Mouse (Mus musculus): ENCODE results near the gene Tiam1. TPM values are rescaled to one million over a fixed set of nuclear protein-coding genes. Genes with fewer than 3 reads are reported as not detected.

Gene Tiam1
- polyA plus RNA-seq, 1 experiment from 2014 or later, result 59.7 TPM

DNA sequence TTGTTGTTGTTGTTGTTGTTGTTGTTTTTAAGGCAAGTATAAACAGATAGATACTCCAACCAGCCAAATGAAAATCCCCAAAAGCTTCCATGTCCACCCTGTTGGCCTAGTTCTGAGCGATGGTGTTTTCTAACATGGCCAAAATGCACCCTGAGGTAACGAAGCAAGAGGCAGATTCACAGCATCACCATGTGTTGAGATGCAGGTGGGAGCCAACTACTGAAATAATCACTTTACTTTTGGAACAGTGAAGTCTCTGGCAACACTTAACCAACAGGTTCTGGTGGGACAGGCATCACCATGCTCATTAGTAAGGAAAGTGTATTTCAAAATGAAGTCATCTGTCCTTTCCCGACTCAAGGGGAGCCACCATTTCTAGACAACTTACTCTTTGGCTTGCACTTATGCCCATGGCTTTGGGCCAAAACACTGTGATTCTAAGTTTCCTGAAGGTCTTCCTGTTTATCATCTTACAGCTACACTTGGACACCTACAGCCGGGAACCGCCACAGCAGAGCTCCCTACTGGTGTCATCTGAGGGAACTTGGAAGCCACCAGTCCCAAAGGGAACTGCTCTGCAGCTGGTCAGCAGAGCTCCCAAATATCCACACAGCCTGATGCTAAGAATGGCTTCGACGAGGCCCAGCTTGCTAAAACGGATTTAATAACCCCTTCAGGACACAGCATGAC lies 230.7 kb downstream of the Tiam1 start:
- peaks cover 39% of the 10 kb centered on the region for H3K4me1 ChIP-seq (replicated peaks)
- 79% methylated on average over 8 of the region's 8 CpGs for WGBS
- H3K4me2 ChIP-seq, result no peak overlapping the region
- H3K27ac ChIP-seq, result no peak overlapping the region
- H3K9me3 ChIP-seq, result no peaks in the 10 kb centered on the region
- no peak for ATAC-seq (ENCODE audit: insufficient number of reproducible peaks, insufficient read depth, low FRiP score, low TSS enrichment, low read depth)
- H3K4me3 ChIP-seq (replicated peaks), result no peak overlapping the region
- H3K27me3 ChIP-seq, result no peaks in the 10 kb centered on the region
- no peak overlapping the region for H3K9ac ChIP-seq (replicated peaks)
- no peaks in the 10 kb centered on the region for H3K36me3 ChIP-seq

DNA sequence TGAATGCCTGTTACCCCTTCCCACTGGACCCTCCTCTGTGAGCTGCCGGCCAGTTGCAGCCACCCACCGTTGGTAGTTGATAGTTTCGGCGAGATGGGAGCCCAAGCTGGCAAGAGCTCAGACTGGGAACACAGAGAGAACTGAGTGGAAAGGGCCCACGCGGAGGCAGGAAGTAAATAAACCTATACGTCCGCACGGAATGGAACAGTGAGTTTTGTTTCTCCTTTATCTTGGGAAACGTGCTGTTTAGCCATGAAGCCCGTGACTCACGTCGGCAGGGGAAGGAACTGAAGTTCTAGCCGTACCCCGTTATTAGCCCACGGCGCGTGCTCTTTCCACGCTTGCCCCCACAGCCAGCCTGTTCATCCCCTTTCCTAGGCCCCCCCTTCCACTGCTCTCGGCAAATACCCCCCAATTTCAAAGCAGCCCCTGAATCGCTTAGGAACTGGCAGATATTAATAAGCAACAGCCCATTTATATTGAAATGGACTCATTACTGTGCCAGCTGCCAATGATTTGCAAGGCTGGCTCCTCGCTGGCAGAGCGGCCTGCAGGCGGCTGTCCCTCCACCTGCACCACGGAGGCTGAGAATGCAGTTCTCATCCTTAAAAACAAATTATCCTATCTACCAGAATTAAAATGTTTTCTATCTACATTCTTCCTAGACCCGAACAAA lies 234.0 kb downstream of the Tiam1 start:
- Histone ChIP-seq H3K9me3 (no peaks in the 10 kb centered on the region), H3K4me2 (no peak overlapping the region), H3K4me1 (replicated peaks) (peaks cover 29% of the 10 kb centered on the region), H3K36me3 (peaks cover 8% of the 10 kb centered on the region; the same call in 1 of the 2 replicates), H3K9ac (replicated peaks) (no peak overlapping the region), H3K4me3 (replicated peaks) (no peak overlapping the region), H3K27me3 (no peaks in the 10 kb centered on the region), H3K27ac (no peak overlapping the region)
- 72% methylated on average over 26 of the region's 26 CpGs for WGBS
- ATAC-seq (ENCODE audit: insufficient number of reproducible peaks, insufficient read depth, low FRiP score, low TSS enrichment, low read depth), result no peak

DNA sequence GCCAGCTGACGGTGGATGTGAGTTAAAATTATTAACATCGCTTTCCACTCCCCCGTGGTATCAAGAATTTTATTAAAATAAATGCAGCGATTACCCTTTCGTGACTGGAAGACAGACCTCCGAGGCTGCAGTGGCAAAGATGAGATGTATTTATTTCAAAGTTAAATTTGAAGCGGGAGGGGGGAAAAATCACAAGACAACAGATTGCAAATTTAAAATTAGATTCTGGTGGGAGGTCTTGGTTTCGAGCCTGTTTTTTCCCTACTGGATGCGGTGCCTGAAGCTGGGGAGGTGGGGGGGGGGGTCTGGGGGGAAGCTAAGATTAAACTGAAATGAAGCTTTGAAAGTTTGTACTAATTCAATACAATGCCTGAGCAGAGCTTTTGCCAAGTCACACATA lies 235.9 kb downstream of the Tiam1 start:
- WGBS, result 81% methylated on average over 9 of the region's 9 CpGs
- peaks cover 24% of the 10 kb centered on the region for H3K4me1 ChIP-seq (replicated peaks)
- no peak overlapping the region for H3K4me3 ChIP-seq (replicated peaks)

DNA sequence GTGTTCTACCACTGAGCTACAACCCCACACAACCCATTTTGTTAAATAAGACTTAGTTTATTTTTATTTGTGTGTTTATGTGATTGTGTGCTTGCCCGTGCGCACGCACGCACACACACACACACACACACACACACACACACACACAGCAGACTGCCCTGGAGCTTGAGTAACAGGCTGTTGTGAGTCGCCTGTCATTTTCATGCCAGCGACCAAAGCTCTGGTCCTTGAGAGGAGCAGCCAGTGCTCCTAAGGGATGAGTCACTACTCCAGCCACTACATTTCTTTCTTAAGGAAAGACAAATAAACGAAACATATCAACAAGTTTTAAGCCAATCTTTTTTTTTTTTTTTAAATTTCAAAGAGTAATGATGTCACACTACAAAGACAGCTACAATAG lies 236.7 kb downstream of the Tiam1 start:
- ATAC-seq (ENCODE audit: insufficient number of reproducible peaks, insufficient read depth, low FRiP score, low TSS enrichment, low read depth), result no peak
- 93% methylated on average over 7 of the region's 7 CpGs for WGBS
- Histone ChIP-seq H3K9ac (replicated peaks) (no peak overlapping the region), H3K4me2 (no peak overlapping the region), H3K27me3 (no peaks in the 10 kb centered on the region), H3K9me3 (no peaks in the 10 kb centered on the region), H3K27ac (no peak overlapping the region), H3K36me3 (peaks cover 12% of the 10 kb centered on the region; the same call in 1 of the 2 replicates), H3K4me3 (replicated peaks) (no peak overlapping the region), H3K4me1 (replicated peaks) (peaks cover 19% of the 10 kb centered on the region)

More for the DNA sequence above, 235.9 kb downstream of the Tiam1 start:
- Histone ChIP-seq H3K4me2 (no peak overlapping the region), H3K27ac (no peak overlapping the region), H3K9me3 (no peaks in the 10 kb centered on the region), H3K9ac (replicated peaks) (no peak overlapping the region), H3K27me3 (no peaks in the 10 kb centered on the region), H3K36me3 (peaks cover 10% of the 10 kb centered on the region; the same call in 1 of the 2 replicates)
- no peak for ATAC-seq (ENCODE audit: insufficient number of reproducible peaks, insufficient read depth, low FRiP score, low TSS enrichment, low read depth)

DNA sequence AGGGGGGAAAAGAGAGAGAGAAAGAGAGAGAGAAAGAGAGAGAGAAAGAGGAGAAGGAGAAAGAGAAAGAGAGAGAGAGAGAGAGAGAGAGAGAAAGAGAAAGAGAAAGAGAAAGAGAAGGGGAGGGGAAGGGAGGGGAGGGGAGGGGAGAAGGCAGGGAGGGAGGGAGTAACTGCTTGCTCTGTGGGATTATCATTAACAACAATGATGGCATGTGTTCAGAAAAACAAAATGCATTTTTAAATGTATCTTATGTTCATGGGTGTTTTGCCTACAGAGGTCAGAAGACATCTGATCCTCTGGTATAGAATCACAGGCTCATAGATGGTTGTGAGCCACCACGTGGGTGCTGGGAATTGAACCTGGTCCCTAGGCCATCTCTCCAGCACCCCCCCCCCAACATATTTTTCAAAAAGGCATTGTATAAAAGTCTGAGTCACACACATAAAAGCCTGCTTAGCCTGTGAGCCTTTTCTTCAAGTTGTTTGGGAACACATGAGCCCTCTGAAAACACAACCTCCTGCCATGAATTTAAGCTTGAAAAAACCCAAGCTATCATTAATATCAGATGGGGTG lies 237.8 kb downstream of the Tiam1 start:
- Histone ChIP-seq H3K4me1 (replicated peaks) (peaks cover 23% of the 10 kb centered on the region), H3K27me3 (no peaks in the 10 kb centered on the region), H3K4me3 (replicated peaks) (no peak overlapping the region), H3K27ac (no peak overlapping the region), H3K9ac (replicated peaks) (no peak overlapping the region), H3K9me3 (no peaks in the 10 kb centered on the region), H3K4me2 (no peak overlapping the region), H3K36me3 (peaks cover 12% of the 10 kb centered on the region; the same call in 1 of the 2 replicates)
- ATAC-seq (ENCODE audit: insufficient number of reproducible peaks, insufficient read depth, low FRiP score, low TSS enrichment, low read depth), result no peak
- 83% methylated on average over 1 of the region's 1 CpGs for WGBS

DNA sequence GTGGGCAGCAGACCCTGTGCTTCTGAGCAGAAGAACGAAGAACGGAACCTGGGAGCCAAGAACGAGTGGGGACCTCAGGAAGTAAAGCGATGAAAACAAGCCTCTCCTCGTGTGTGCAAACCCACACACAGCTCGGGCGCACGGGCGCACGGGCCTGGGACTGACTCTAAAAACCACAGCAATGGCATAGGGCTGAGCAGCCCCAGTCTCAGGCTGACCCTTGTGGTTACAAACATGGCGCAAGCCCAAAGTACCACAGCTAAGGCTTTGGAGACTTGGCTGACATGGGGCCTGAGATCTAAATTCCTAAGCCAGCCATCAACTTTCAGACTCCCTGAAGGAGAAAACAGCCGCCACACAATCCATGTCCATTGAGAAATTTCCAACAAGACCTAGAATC lies 239.4 kb downstream of the Tiam1 start:
- ATAC-seq (ENCODE audit: insufficient number of reproducible peaks, insufficient read depth, low FRiP score, low TSS enrichment, low read depth), result no peak
- no peak overlapping the region for H3K4me2 ChIP-seq
- 94% methylated on average over 12 of the region's 12 CpGs for WGBS
- peaks cover 22% of the 10 kb centered on the region for H3K4me1 ChIP-seq (replicated peaks)
- no peak overlapping the region for H3K9ac ChIP-seq (replicated peaks)
- H3K27ac ChIP-seq, result no peak overlapping the region
- peaks cover 12% of the 10 kb centered on the region; the same call in 1 of the 2 replicates for H3K36me3 ChIP-seq
- no peak overlapping the region for H3K4me3 ChIP-seq (replicated peaks)
- no peaks in the 10 kb centered on the region for H3K9me3 ChIP-seq
- H3K27me3 ChIP-seq, result no peaks in the 10 kb centered on the region

DNA sequence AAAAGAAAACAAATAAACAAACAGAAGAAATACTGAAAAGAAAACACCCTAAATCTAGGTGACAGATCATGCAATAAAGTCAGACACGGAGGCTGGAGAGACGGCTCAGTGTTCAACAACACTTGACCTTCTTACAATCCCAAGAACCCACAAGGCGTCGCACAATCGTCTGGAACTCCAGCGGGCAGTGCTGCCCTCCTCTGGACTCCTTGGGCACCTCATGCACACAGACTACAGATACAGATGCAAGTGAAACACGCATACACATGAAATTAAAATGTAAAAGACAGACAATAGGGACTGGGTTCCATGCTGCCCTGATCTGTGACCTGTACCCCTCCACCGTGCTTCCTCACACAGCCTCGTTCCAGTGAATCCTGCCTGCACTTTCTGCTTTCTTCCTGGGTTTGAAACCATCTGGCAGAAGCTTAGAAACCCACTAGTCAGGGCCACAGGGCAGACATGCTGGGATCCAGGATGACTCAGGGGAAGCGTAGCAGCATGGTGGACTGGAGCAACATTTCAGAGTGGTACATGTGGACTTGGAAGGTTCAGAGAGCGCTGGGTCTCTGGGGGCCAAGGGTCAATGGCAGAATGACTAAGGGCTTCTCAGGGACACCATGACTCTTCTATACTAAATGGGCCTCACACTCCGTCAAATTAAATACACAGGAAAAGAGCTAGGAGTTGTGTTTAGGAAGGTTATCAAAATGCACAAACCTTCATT lies 240.8 kb downstream of the Tiam1 start:
- ATAC-seq (ENCODE audit: insufficient number of reproducible peaks, insufficient read depth, low FRiP score, low TSS enrichment, low read depth), result no peak
- Histone ChIP-seq H3K9ac (replicated peaks) (no peak overlapping the region), H3K27ac (no peak overlapping the region), H3K27me3 (no peaks in the 10 kb centered on the region), H3K4me3 (replicated peaks) (no peak overlapping the region), H3K4me1 (replicated peaks) (peaks cover 20% of the 10 kb centered on the region), H3K36me3 (peaks cover 16% of the 10 kb centered on the region), H3K9me3 (no peaks in the 10 kb centered on the region), H3K4me2 (no peak overlapping the region)
- WGBS, result 87% methylated on average over 12 of the region's 12 CpGs

DNA sequence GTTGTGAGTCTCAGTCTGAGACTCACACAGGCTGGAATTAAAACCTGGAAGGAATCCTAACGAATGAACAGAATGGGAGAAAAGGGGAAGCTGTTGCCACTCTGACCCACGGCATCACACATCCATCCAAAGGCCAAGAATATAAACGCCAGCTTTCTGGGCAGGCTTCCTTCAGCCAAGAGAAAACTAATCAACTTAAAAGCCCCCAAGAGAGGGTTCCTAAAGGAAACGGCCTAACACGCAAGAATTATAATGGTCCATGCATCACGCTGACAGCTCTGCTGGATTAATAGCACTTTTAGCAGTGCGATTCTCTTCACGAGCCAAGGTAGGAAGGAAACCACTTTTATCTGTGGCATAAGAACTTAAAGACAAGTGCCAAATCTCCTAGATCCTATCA lies 242.9 kb downstream of the Tiam1 start:
- H3K4me3 ChIP-seq (replicated peaks), result no peak overlapping the region
- no peaks in the 10 kb centered on the region for H3K27me3 ChIP-seq
- peaks cover 20% of the 10 kb centered on the region for H3K36me3 ChIP-seq
- no peak overlapping the region for H3K9ac ChIP-seq (replicated peaks)
- no peak overlapping the region for H3K4me2 ChIP-seq
- H3K27ac ChIP-seq, result no peak overlapping the region
- peaks cover 27% of the 10 kb centered on the region for H3K4me1 ChIP-seq (replicated peaks)
- no peaks in the 10 kb centered on the region for H3K9me3 ChIP-seq
- no peak for ATAC-seq (ENCODE audit: insufficient number of reproducible peaks, insufficient read depth, low FRiP score, low TSS enrichment, low read depth)
- WGBS, result 23% methylated on average over 8 of the region's 8 CpGs

DNA sequence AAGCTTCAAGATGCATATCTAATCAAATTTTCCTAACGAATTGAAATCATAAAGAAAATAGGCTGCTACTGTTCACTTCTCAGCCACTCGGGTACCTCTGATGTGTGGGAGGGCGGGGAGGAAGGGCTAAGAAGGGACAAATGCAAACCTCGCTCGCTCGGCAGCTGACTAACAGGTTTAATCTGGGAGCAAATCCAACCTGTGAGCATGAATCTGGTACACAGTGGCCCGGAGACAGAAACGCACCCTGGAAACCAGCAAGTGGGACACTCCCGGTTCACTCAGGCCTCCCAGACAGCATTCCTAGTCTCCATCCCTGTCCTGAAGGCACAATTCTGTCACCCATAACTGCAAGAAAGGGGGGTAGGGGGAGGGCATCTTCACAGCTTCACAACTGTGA lies 244.4 kb downstream of the Tiam1 start:
- H3K36me3 ChIP-seq, result peaks cover 29% of the 10 kb centered on the region
- 73% methylated on average over 9 of the region's 9 CpGs for WGBS
- no peaks in the 10 kb centered on the region for H3K27me3 ChIP-seq
- no peaks in the 10 kb centered on the region for H3K9me3 ChIP-seq
- H3K4me1 ChIP-seq (replicated peaks), result peaks cover 27% of the 10 kb centered on the region
- no peak overlapping the region for H3K27ac ChIP-seq
- no peak overlapping the region for H3K4me2 ChIP-seq
- ATAC-seq (ENCODE audit: insufficient number of reproducible peaks, insufficient read depth, low FRiP score, low TSS enrichment, low read depth), result no peak
- no peak overlapping the region for H3K9ac ChIP-seq (replicated peaks)
- no peak overlapping the region for H3K4me3 ChIP-seq (replicated peaks)

DNA sequence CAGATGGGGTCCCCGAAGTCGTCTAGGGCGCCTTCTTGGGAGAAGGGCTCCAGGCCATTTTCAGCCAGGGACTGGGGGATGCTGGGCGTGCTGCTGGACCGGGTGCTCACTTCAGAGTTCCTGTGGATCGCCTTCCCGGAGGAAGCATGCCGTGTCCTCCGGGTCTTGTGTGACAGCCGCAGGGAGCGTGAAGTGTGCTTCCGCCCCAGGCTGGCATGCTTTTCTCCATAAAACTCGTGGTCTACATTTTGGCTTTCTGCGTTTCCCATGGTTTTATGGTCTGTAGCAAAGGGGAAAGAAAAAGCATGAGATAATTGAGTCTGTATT lies 245.3 kb downstream of the Tiam1 start:
- Histone ChIP-seq H3K36me3 (peaks cover 37% of the 10 kb centered on the region), H3K9me3 (peaks cover 7% of the 10 kb centered on the region; the same call in 1 of the 2 replicates), H3K9ac (replicated peaks) (no peak overlapping the region), H3K4me3 (replicated peaks) (no peak overlapping the region), H3K4me2 (no peak overlapping the region), H3K27ac (0 out of 2 replicates have a peak overlapping the region, but pooled peaks have one; percentile 9), H3K27me3 (no peaks in the 10 kb centered on the region), H3K4me1 (replicated peaks) (peaks cover 27% of the 10 kb centered on the region)
- ATAC-seq (ENCODE audit: insufficient number of reproducible peaks, insufficient read depth, low FRiP score, low TSS enrichment, low read depth), result no peak
- WGBS, result 85% methylated on average over 14 of the region's 14 CpGs
